Mouse (Mus musculus) ES-Bruce4 (cell line): ENCODE results near the gene Sema5a.

Experiments used
- CTCF ChIP-seq: IDR thresholded peaks from one replicate; pipeline ENCODE4 v1.8.1; 2011; ENCODE audit warnings: low read depth, low read length
- POLR2A ChIP-seq: IDR thresholded peaks from one replicate; pipeline ENCODE4 v1.8.1; 2011; ENCODE audit warnings: low read length; ENCODE audit not compliant: insufficient read depth

- TF ChIP-seq CTCF (no peak), POLR2A (no peak)
Measured at GRCm38 (mm10) chr15:32610776-32611175, 366.2 kb downstream of the Sema5a start.
